Mouse (Mus musculus) hindbrain, embryonic 11.5 days (tissue): ENCODE measurements at regions not wholly inside any gene's neighbourhood (a gene's known extent, or its start where the extent isn't known, plus 50 kb on each side); places are given as distances from the start of the nearest gene placed in this dataset.

Source experiments
- ATAC-seq: fragments of 200-750 bp; cut with Nextera tagmentation; 2 replicates; pipeline ENCODE4 v1.8.0; 2017; ENCODE audit warnings: mild to moderate bottlenecking, moderate TSS enrichment, moderate library complexity; ENCODE audit not compliant: low FRiP score
- DNase-seq: peaks from one replicate; pipeline ENCODE4 v3.0.0-alpha.2; 2015; ENCODE audit warnings: low spot score
- H3K27ac ChIP-seq: fragments of 300-500 bp; sonication (generic); 2 replicates; pipeline ENCODE4 v1.5.1; 2014; ENCODE audit warnings: mild to moderate bottlenecking, low read depth, low read length
- H3K27me3 ChIP-seq: fragments of 300-500 bp; sonication (generic); 2 replicates; pipeline ENCODE4 v1.6.1; 2014; ENCODE audit warnings: mild to moderate bottlenecking, low read length, moderate library complexity, mixed read lengths; ENCODE audit not compliant: control insufficient read depth, insufficient read depth
- H3K36me3 ChIP-seq: fragments of 300-500 bp; sonication (generic); 2 replicates; pipeline ENCODE4 v1.6.1; 2014; ENCODE audit warnings: mild to moderate bottlenecking, low read length, moderate library complexity, mixed read lengths; ENCODE audit not compliant: control insufficient read depth, insufficient read depth
- H3K4me1 ChIP-seq: fragments of 300-500 bp; sonication (generic); replicated peaks from 2 replicates; pipeline ENCODE4 v1.6.1; 2014; ENCODE audit warnings: low read length, mixed read lengths; ENCODE audit not compliant: control insufficient read depth, insufficient read depth
- H3K4me2 ChIP-seq: fragments of 300-500 bp; sonication (generic); replicated peaks from 2 replicates; pipeline ENCODE4 v1.6.1; 2014; ENCODE audit warnings: mild to moderate bottlenecking, low read depth, low read length
- H3K4me3 ChIP-seq: fragments of 300-500 bp; sonication (generic); 2 replicates; pipeline ENCODE4 v1.5.1; 2014; ENCODE audit warnings: low read depth, low read length
- H3K9ac ChIP-seq: fragments of 300-500 bp; sonication (generic); 2 replicates; pipeline ENCODE4 v1.6.1; 2014; ENCODE audit warnings: low read depth, low read length
- H3K9me3 ChIP-seq: fragments of 300-500 bp; sonication (generic); 2 replicates; pipeline ENCODE4 v1.6.1; 2016; ENCODE audit warnings: low read length; ENCODE audit not compliant: control insufficient read depth
- WGBS: fragments of 180-500 bp; shearing (Covaris S2); extraction: QIAGEN DNeasy Blood & Tissue Kit; methylation state at CpG from one replicate; pipeline ENCODE4 v1.1.7; 2014; 5-methylcytosine and 5-hydroxymethylcytosine counted together

- ATAC-seq (no peak), DNase-seq (no peak)
- Histone ChIP-seq H3K9ac (no peak overlapping the region), H3K27me3 (no peaks in the 10 kb centered on the region), H3K4me1 (no peaks in the 10 kb centered on the region), H3K4me3 (no peak overlapping the region), H3K9me3 (no peaks in the 10 kb centered on the region), H3K36me3 (no peaks in the 10 kb centered on the region), H3K27ac (no peak overlapping the region), H3K4me2 (no peak overlapping the region)
These were observed 731.3 kb downstream of the Ryr2 start for GRCm38 (mm10) chr13:11375452-11375851.

GRCm38 (mm10) chr13:11369456-11369855 is 737.3 kb downstream of the Ryr2 start:
- DNase-seq (no peak), ATAC-seq (no peak)
- Histone ChIP-seq H3K9me3 (no peaks in the 10 kb centered on the region), H3K36me3 (no peaks in the 10 kb centered on the region), H3K4me2 (no peak overlapping the region), H3K27ac (no peak overlapping the region), H3K4me3 (no peak overlapping the region), H3K4me1 (no peaks in the 10 kb centered on the region), H3K27me3 (no peaks in the 10 kb centered on the region), H3K9ac (no peak overlapping the region)
- 77% methylated on average over 1 of the region's 1 CpGs for whole genome bisulfite sequencing

GRCm38 (mm10) chr13:11362872-11363271 is 743.9 kb downstream of the Ryr2 start:
- Histone ChIP-seq H3K9me3 (no peaks in the 10 kb centered on the region), H3K27me3 (no peaks in the 10 kb centered on the region), H3K9ac (no peak overlapping the region), H3K27ac (no peak overlapping the region), H3K4me1 (no peaks in the 10 kb centered on the region), H3K4me2 (no peak overlapping the region), H3K36me3 (no peaks in the 10 kb centered on the region), H3K4me3 (no peak overlapping the region)
- WGBS = 83% methylated on average over 3 of the region's 3 CpGs
- DNase-seq (no peak), ATAC-seq (no peak)

- ATAC-seq (peak; percentile 26; the same call in 1 of the 2 replicates), DNase-seq (no peak)
- H3K9ac ChIP-seq = no peak overlapping the region
- no peak overlapping the region for H3K27ac ChIP-seq
- H3K27me3 ChIP-seq = no peaks in the 10 kb centered on the region
- no peaks in the 10 kb centered on the region for H3K4me1 ChIP-seq
- no peaks in the 10 kb centered on the region for H3K36me3 ChIP-seq
- WGBS = 66% methylated on average over 4 of the region's 4 CpGs
- H3K4me3 ChIP-seq = no peak overlapping the region
- H3K4me2 ChIP-seq = no peak overlapping the region
- no peaks in the 10 kb centered on the region for H3K9me3 ChIP-seq
These were observed 758.3 kb downstream of the Ryr2 start for GRCm38 (mm10) chr13:11348502-11348849.

- no peak overlapping the region for H3K4me2 ChIP-seq
- no peak overlapping the region for H3K27ac ChIP-seq
- H3K27me3 ChIP-seq = no peaks in the 10 kb centered on the region
- no peaks in the 10 kb centered on the region for H3K4me1 ChIP-seq
- no peak overlapping the region for H3K9ac ChIP-seq
- peak; percentile 67 for ATAC-seq
- no peaks in the 10 kb centered on the region for H3K36me3 ChIP-seq
- DNase-seq = no peak
- no peak overlapping the region for H3K4me3 ChIP-seq
- H3K9me3 ChIP-seq = no peaks in the 10 kb centered on the region
- WGBS = 71% methylated on average over 6 of the region's 6 CpGs
These were observed 758.8 kb downstream of the Ryr2 start for GRCm38 (mm10) chr13:11347787-11348501.

- Histone ChIP-seq H3K9ac (no peak overlapping the region), H3K36me3 (no peaks in the 10 kb centered on the region), H3K27ac (no peak overlapping the region), H3K4me3 (no peak overlapping the region), H3K4me1 (no peaks in the 10 kb centered on the region), H3K9me3 (no peaks in the 10 kb centered on the region), H3K4me2 (no peak overlapping the region), H3K27me3 (no peaks in the 10 kb centered on the region)
- 82% methylated on average over 2 of the region's 2 CpGs for WGBS
- no peak for ATAC-seq
- DNase-seq = no peak
These were observed 762.2 kb downstream of the Ryr2 start for GRCm38 (mm10) chr13:11344500-11344899.

- Histone ChIP-seq H3K9me3 (no peaks in the 10 kb centered on the region), H3K4me1 (no peaks in the 10 kb centered on the region), H3K27ac (no peak overlapping the region), H3K4me3 (no peak overlapping the region), H3K9ac (no peak overlapping the region), H3K36me3 (no peaks in the 10 kb centered on the region), H3K4me2 (no peak overlapping the region), H3K27me3 (no peaks in the 10 kb centered on the region)
- ATAC-seq = no peak
- WGBS = 80% methylated on average over 9 of the region's 9 CpGs
- no peak for DNase-seq
These were observed 768.5 kb downstream of the Ryr2 start for GRCm38 (mm10) chr13:11338297-11338616.

GRCm38 (mm10) chr13:11337610-11338296 is 769.0 kb downstream of the Ryr2 start:
- 73% methylated on average over 4 of the region's 4 CpGs for WGBS
- ATAC-seq = no peak

GRCm38 (mm10) chr13:11336958-11337357 is 769.8 kb downstream of the Ryr2 start:
- no peaks in the 10 kb centered on the region for H3K9me3 ChIP-seq
- H3K4me2 ChIP-seq = no peak overlapping the region
- no peak overlapping the region for H3K4me3 ChIP-seq
- DNase-seq = no peak
- H3K4me1 ChIP-seq = no peaks in the 10 kb centered on the region
- no peaks in the 10 kb centered on the region for H3K36me3 ChIP-seq
- no peak overlapping the region for H3K27ac ChIP-seq
- no peak overlapping the region for H3K9ac ChIP-seq
- H3K27me3 ChIP-seq = no peaks in the 10 kb centered on the region
- WGBS = 84% methylated on average over 3 of the region's 3 CpGs
- ATAC-seq = no peak

More at GRCm38 (mm10) chr13:11337610-11338296, 769.0 kb downstream of the Ryr2 start:
- Histone ChIP-seq H3K4me3 (no peak overlapping the region), H3K36me3 (no peaks in the 10 kb centered on the region), H3K27me3 (no peaks in the 10 kb centered on the region), H3K4me1 (no peaks in the 10 kb centered on the region), H3K9ac (no peak overlapping the region), H3K27ac (no peak overlapping the region), H3K9me3 (no peaks in the 10 kb centered on the region), H3K4me2 (no peak overlapping the region)
- no peak for DNase-seq
